Mouse (Mus musculus) cortical plate, adult 2 months (tissue): ENCODE results near the gene Rab22a.

Experiments
- CTCF ChIP-seq: fragments of 200-500 bp; IDR thresholded peaks from 2 replicates; pipeline ENCODE4 v1.5.1; 2011; ENCODE audit warnings: mild to moderate bottlenecking, control low read depth, low read length; ENCODE audit not compliant: insufficient read depth; ENCODE audit errors: extremely low read depth
- POLR2A ChIP-seq: fragments of 200-500 bp; IDR thresholded peaks from 2 replicates; pipeline ENCODE4 v1.6.1; 2011; ENCODE audit warnings: mild to moderate bottlenecking, low read length, control low read depth; ENCODE audit not compliant: insufficient read depth; ENCODE audit errors: extremely low read depth

DNA sequence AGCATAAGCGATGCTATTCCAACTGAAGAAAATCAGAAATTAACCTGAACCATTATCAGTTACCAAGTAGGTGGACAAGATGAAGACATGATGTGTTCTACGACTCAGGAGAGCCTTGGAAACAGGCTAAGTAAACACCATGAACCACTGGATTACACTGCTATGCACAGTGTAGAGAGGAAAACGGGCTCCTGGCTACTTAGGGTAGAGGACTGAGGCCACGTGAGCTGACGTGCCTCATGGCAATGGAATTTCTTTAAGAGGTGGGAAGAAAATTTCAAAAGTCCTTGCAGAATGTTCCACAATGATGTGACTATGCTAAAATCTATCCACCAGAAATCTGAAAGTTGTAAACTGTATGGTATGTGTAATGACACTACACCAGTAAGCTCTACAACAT is 40.4 kb upstream of the Rab22a start:
- no peak for TF ChIP-seq CTCF
- no peak for TF ChIP-seq POLR2A
